Mouse (Mus musculus): ENCODE measurements around the gene Cln5.

DNA sequence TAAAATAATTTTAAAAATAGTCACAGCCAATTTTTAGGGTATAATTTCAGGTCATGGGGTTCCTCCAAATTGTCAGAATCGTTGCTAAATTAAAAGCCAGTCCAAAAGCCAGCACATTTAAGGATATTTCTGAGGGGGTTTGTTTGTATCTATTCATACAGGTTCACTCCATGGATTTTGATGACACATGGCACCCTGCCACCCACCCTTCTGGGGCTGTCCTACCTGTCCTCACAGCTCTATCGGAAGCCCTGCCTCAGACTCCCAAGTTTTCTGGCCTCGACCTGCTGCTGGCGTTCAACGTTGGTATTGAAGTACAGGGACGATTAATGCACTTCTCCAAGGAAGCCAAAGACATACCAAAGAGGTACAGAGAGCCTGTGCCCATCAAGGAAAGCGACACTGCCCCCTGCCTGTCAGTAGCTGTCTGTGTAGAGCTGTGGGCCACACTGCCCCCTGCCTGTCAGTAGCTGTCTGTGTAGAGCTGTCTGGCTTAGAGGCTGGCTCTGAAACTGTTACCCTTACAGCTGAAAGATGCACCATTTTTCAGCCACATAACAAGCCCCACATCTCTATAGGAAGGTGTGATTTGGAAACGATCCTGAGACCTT, 18.8 kb upstream of the Cln5 start:
- TF ChIP-seq CTCF (IDR thresholded peaks at IDR 0.05): no peak
- no peak for TF ChIP-seq POLR2A (IDR thresholded peaks at IDR 0.05; ENCODE audit: insufficient read depth, low read depth, low read length)
- TF ChIP-seq EP300 (IDR thresholded peaks at IDR 0.05; ENCODE audit: insufficient read depth, low read depth, low read length): peak; percentile 90

Data from heart, adult 2 months (tissue).